Mouse (Mus musculus) C2C12 (cell line): ENCODE results near the gene Tiprl.

Source experiments
- CTCF ChIP-seq: IDR thresholded peaks from one replicate; pipeline ENCODE4 v1.5.1; 2011; ENCODE audit not compliant: control insufficient read depth, insufficient read depth, insufficient read length
- MYOG ChIP-seq: IDR thresholded peaks from one replicate; pipeline ENCODE4 v1.6.1; 2011; ENCODE audit not compliant: control insufficient read depth, insufficient read length; ENCODE audit errors: extremely low read depth
- USF1 ChIP-seq: IDR thresholded peaks from one replicate; pipeline ENCODE4 v1.6.1; 2011; ENCODE audit warnings: low read depth, mild to moderate bottlenecking, control low read depth, moderate library complexity

DNA sequence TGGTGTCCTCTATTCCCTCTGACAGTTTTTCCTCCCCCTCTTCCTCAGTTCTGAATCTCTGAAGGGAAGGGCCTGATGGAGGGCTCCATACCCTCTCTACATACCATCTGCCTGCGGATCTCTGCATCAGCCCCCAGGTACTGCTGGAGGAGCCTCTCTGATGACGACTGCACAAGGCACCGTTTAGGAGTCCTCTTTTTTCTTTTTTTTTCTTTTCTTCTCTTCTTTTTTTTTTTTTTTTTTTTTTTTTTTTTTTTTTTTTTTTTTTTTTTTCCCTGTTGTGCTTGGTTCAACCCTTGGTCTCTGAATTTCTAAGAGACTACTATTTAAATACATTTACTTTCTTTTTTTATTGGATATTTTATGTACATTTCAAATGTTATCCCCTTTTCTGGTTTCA lies 67.3 kb downstream of the Tiprl start:
- no peak for TF ChIP-seq USF1
- TF ChIP-seq CTCF, result no peak
- no peak for TF ChIP-seq MYOG
